Mouse (Mus musculus) stomach, embryonic 16.5 days (tissue): ENCODE measurements at regions not wholly inside any gene's neighbourhood (a gene's known extent, or its start where the extent isn't known, plus 50 kb on each side); places are given as distances from the start of the nearest gene placed in this dataset.
"Not testable (repeated sequence)": the region's sequence is repeated elsewhere in the genome, so short reads cannot be mapped to it uniquely, and the experiment has no call there.

Source experiments
- ATAC-seq: fragments of 200-750 bp; cut with Nextera tagmentation; 2 replicates; pipeline ENCODE4 v1.8.0; 2017; ENCODE audit warnings: moderate number of reproducible peaks, moderate TSS enrichment; ENCODE audit not compliant: insufficient read depth, low FRiP score
- H3K27ac ChIP-seq: fragments of 300-500 bp; sonication (generic); 2 replicates; pipeline ENCODE4 v1.5.1; 2014; ENCODE audit warnings: low read length
- H3K27me3 ChIP-seq: fragments of 300-500 bp; sonication (generic); 2 replicates; pipeline ENCODE4 v1.6.1; 2014; ENCODE audit warnings: low read length, control low read depth, mixed read lengths; ENCODE audit not compliant: control insufficient read depth, insufficient read depth
- H3K36me3 ChIP-seq: fragments of 300-500 bp; sonication (generic); 2 replicates; pipeline ENCODE4 v1.6.1; 2014; ENCODE audit warnings: low read length; ENCODE audit not compliant: control insufficient read depth, insufficient read depth
- H3K4me1 ChIP-seq: fragments of 300-500 bp; sonication (generic); 2 replicates; pipeline ENCODE4 v1.6.1; 2014; ENCODE audit warnings: low read length, control low read depth, mixed read lengths; ENCODE audit not compliant: control insufficient read depth, insufficient read depth
- H3K4me2 ChIP-seq: fragments of 300-500 bp; sonication (generic); 2 replicates; pipeline ENCODE4 v1.6.1; 2014; ENCODE audit warnings: low read depth, low read length, mixed read lengths
- H3K4me3 ChIP-seq: fragments of 300-500 bp; sonication (generic); replicated peaks from 2 replicates; pipeline ENCODE4 v1.5.1; 2014; ENCODE audit warnings: mild to moderate bottlenecking, low read length
- H3K9ac ChIP-seq: fragments of 300-500 bp; sonication (generic); 2 replicates; pipeline ENCODE4 v1.6.1; 2014; ENCODE audit warnings: low read length
- H3K9me3 ChIP-seq: fragments of 300-500 bp; sonication (generic); replicated peaks from 2 replicates; pipeline ENCODE4 v1.6.1; 2016; ENCODE audit warnings: low read length, control low read depth; ENCODE audit not compliant: control insufficient read depth
- WGBS: fragments of 180-500 bp; shearing (Covaris S2); extraction: QIAGEN DNeasy Blood & Tissue Kit; methylation state at CpG from one replicate; pipeline ENCODE4 v1.1.7; 2014; 5-methylcytosine and 5-hydroxymethylcytosine counted together

DNA sequence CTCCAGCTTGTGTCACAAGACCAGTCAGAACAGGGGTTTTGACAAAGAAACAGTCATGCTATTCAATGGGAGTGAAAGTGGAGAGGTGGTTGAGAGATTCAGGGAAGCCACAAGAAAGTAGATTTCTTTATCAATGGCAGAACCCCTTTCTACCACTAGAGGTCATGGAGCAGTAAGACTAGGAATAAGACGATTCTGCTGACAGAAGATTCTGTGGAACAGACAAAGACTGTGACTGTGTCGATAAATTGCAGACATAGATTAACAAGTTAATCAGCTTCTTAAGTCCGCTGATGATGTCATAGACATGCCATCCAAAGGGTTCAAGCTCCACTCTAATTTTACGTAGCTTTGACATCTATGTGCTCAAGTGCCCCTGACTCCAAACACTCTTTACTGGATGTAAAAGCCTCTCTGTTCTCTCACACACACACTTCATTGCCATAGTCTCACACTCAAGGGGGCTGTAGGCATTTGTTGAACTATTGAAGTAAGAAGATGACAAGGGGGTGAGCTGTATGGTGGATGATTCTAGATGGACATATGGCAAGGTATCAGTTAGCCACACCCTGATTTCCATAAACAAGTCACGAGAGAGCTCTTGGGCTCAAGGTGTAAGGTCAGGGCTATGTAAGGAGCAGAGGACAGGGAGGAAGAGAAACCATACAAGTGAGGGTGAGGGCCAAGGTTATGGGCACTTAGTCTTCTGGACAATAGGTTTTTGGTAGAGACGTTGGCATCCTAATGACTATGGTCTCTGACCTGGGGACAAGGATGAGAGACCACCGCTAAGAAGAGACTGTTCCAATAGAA is 102.9 kb upstream of the Fhl2 start:
- ATAC-seq = peak; percentile 20; the same call in 1 of the 2 replicates
- WGBS = 42% methylated on average over 7 of the region's 7 CpGs
- Histone ChIP-seq H3K4me3 (no peak overlapping the region), H3K27me3 (no peaks in the 10 kb centered on the region), H3K36me3 (no peaks in the 10 kb centered on the region), H3K27ac (no peak overlapping the region), H3K9me3 (no peaks in the 10 kb centered on the region), H3K4me2 (no peak overlapping the region), H3K9ac (no peak overlapping the region), H3K4me1 (peaks cover 3% of the 10 kb centered on the region; the same call in 1 of the 2 replicates)

DNA sequence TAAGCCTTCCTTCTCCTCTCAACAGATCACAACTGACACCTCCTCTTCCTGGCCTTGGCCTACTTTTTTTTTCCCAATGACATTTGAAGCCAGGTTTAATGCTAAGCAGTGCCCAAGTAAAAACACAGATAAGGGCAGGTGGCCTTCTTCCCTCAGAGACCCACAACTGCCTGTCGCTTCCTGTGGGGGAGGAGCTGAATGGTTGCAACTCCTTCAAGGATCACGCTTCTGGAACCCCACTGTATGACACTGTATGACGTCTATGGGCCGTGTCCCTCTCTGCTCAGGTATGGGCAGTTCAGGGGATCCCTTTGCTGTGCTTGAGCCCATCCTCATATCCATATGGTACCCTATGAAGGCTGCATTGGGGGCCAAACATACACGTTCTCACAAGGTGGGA is 103.9 kb upstream of the Fhl2 start:
- ATAC-seq = no peak
- Histone ChIP-seq H3K27ac (no peak overlapping the region), H3K4me1 (peaks cover 3% of the 10 kb centered on the region; the same call in 1 of the 2 replicates), H3K9me3 (no peaks in the 10 kb centered on the region), H3K4me2 (no peak overlapping the region), H3K36me3 (no peaks in the 10 kb centered on the region), H3K27me3 (no peaks in the 10 kb centered on the region), H3K4me3 (no peak overlapping the region), H3K9ac (no peak overlapping the region)
- WGBS = 75% methylated on average over 5 of the region's 5 CpGs

- 0 out of 2 replicates have a peak, but pooled peaks have one; percentile 38 for ATAC-seq
- Histone ChIP-seq H3K4me2 (no peak overlapping the region), H3K9ac (no peak overlapping the region), H3K36me3 (no peaks in the 10 kb centered on the region), H3K4me1 (peaks cover 3% of the 10 kb centered on the region; the same call in 1 of the 2 replicates), H3K27ac (no peak overlapping the region), H3K4me3 (no peak overlapping the region), H3K27me3 (no peaks in the 10 kb centered on the region), H3K9me3 (no peaks in the 10 kb centered on the region)
- WGBS = 58% methylated on average over 7 of the region's 7 CpGs
Observed at GRCm38 (mm10) chr1:43301866-43302571, 105.2 kb upstream of the Fhl2 start.

DNA sequence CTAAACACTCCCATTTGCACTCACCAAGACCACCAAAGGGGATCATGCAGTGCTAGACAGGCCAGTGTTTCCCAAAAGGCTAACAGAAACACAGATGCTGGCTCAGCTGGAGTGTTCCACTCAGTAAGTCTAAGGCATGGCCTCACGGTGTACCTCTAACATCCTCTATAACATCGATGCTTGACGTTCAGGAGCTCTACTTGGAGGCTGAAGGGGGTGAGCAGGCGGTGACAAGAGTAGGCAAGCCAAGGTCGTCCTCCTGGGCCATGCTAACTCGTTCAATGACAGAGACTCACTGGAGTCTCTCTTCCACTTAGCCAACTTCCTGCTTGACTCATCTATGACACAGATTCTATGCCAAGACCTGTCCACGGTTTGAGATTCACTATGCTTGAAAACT is 105.9 kb upstream of the Fhl2 start:
- no peak overlapping the region for H3K27ac ChIP-seq
- H3K27me3 ChIP-seq = no peaks in the 10 kb centered on the region
- ATAC-seq = no peak
- H3K9ac ChIP-seq = no peak overlapping the region
- 66% methylated on average over 7 of the region's 7 CpGs for WGBS
- no peak overlapping the region for H3K4me3 ChIP-seq
- no peak overlapping the region for H3K4me2 ChIP-seq
- H3K36me3 ChIP-seq = no peaks in the 10 kb centered on the region
- H3K9me3 ChIP-seq = no peaks in the 10 kb centered on the region
- H3K4me1 ChIP-seq = peaks cover 3% of the 10 kb centered on the region; the same call in 1 of the 2 replicates

DNA sequence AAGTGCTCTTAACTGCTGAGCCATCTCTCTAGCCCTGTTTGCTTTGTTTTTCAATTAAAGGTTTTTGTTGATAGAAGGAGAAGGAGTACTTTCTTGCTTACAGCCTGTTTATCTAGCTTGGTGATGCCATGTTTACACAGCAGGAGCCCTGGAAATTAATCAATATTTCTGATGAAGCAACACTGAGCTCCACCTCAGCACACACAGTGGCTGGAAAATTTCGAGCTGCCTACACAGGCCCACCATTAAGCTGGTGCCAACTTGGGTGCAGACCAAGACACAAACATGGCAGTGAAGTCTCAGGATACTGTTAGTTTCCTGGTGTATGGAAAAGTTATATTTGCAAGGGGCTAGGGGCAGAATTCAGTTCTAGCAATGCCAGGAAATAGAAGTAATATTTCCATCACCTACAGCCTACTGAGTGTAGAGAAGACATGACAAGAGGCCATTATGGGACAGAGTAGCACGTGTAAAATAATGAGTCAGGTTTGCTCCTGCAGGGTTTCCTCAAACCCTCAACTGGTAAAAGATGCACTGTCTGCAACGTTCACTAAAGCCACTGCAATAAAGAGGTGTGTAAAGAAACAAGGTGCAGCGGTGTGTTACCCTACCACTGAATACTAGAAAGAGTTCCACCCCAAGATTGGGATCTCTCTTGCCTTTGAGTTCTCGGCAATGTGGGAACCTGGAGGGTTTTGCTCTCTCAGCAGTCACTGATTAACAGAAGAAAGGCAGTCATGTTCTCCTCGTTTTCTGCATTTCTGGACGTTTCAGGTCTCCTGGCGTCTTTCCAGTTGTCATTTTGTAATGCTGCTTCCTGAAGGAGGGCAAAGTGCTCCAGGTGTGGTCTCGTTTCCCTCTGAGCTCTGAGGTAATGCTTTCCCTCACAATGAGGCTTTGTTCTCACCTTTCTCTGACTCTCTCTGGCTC is 108.8 kb upstream of the Fhl2 start:
- H3K36me3 ChIP-seq = no peaks in the 10 kb centered on the region
- no peak overlapping the region for H3K9ac ChIP-seq
- H3K27me3 ChIP-seq = no peaks in the 10 kb centered on the region
- peaks cover 3% of the 10 kb centered on the region; the same call in 1 of the 2 replicates for H3K4me1 ChIP-seq
- 44% methylated on average over 9 of the region's 9 CpGs for WGBS
- H3K4me2 ChIP-seq = no peak overlapping the region
- no peaks in the 10 kb centered on the region for H3K9me3 ChIP-seq
- no peak overlapping the region for H3K4me3 ChIP-seq
- peak; percentile 81 for ATAC-seq
- peak overlapping the region; percentile 70 for H3K27ac ChIP-seq

DNA sequence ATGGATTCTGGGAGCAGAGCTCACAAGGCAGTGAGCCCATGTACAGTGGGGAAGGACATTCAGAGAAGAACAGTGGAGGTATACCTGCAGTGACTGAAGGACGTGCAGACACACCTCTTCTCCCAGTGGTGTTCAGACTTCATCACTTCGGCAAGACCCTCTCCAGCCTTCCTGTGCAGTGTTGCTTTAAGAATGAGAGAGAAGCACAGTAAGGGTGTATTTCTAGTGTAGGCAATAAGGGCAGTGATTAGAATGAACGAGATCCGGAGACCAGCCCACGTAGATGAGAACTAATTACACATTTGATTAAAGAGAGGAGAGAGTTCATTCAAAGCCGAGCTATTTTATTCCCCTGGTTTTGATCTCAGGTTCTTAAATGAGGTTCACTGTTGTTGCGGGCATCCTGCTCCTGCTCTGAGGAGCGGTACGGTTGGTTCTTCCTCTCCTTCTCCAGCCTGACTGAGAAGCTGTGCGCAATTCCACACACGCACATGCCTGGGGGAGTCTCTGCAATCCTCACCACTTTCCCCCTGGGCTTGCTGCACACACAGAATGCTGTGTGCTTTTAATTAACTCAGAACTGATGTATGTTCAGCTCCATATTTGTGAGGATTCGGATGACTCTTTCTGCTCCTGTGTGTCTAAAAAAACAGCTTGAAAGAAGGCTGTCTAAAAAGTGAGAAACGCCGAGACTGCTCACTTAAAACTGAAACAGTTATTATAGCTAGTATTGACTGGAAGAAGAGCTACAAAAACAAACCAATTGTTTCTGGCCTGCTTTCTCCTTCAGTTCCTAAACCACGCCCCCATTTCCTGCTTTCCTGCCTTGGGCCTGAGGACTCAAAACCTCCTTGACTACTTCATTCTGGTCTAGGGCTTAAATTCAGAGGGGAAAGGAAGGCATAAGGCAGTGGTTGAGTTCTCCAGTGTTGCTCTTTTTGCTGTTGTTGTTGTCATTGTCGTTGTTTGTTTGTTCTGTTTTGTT is 114.2 kb upstream of the Fhl2 start:
- Histone ChIP-seq H3K27me3 (no peaks in the 10 kb centered on the region), H3K9ac (no peak overlapping the region), H3K27ac (peak overlapping the region; percentile 34; the same call in 1 of the 2 replicates), H3K36me3 (no peaks in the 10 kb centered on the region), H3K4me3 (no peak overlapping the region), H3K9me3 (no peaks in the 10 kb centered on the region), H3K4me1 (no peaks in the 10 kb centered on the region), H3K4me2 (no peak overlapping the region)
- WGBS = 68% methylated on average over 16 of the region's 16 CpGs
- no peak for ATAC-seq

DNA sequence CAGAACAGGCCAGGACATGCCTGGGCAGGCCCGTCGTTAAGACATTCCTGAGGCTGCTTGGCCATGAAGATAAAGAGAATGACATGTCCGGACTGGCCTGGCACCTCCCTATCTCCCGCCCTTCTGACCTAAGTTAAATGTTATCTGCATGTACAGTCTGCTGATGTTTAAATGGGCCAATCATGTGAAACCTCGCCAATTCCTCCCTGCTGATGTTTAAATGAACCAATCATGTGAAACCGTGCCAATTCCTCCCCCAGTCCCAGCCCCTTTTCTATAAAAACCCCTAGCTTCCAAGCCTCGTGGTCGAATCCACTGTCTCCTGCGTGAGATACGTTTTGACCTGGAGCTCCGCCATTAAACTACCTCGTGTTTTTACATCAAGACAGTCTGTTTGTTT is 119.5 kb upstream of the Fhl2 start:
- not testable (repeated sequence) for H3K9ac ChIP-seq, H3K36me3 ChIP-seq, H3K27ac ChIP-seq, H3K4me3 ChIP-seq, ATAC-seq, H3K4me1 ChIP-seq, H3K9me3 ChIP-seq, H3K27me3 ChIP-seq, H3K4me2 ChIP-seq
- WGBS = 81% methylated on average over 12 of the region's 12 CpGs
